Mouse (Mus musculus) left cerebral cortex, adult 2 months (tissue): Measurements from ENCODE around the gene Nosip. TPM values are rescaled to one million over a fixed set of nuclear protein-coding genes. Genes with fewer than 3 reads are reported as not detected.
"Not testable (repeated sequence)": the region's sequence is repeated elsewhere in the genome, so short reads cannot be mapped to it uniquely, and the experiment has no call there.

Experiments
- DNase-seq, 2 experiments: peaks; one replicate each; pipeline ENCODE4 v3.0.0; 2021 to 2022; ENCODE audit warnings: low spot score in 2 of 2, mixed read lengths in 1 of 2; ENCODE audit errors: extremely low spot score in 1 of 2
- H3K27ac ChIP-seq: fragments of 200-600 bp; 2 replicates; pipeline ENCODE4 v1.8.1; 2022
- H3K4me3 ChIP-seq: fragments of 200-600 bp; 2 replicates; pipeline ENCODE4 v1.8.1; 2022
- CTCF ChIP-seq: fragments of 200-600 bp; IDR thresholded peaks from 2 replicates; pipeline ENCODE4 v1.8.1; 2022; ENCODE audit warnings: antibody characterized with exemption, mild to moderate bottlenecking, moderate library complexity
- intact Hi-C: fragments of 180-260 bp; cut with DNase I; formaldehyde crosslinking; loops from one replicate; pipeline ENCODE4 v1.15.1; 2025
- microRNA-seq, 2 experiments: library from miRNA; unstranded; fragments of <30 nt; microRNA quantifications; one replicate each; pipeline ENCODE4 v1.2.0; 2021
- total RNA-seq, 2 experiments: library from RNA; stranded (reverse); gene quantifications; 2 replicates each; pipeline ENCODE4 v1.2.3; 2021

Nosip gene
- total RNA-seq, 2 experiments from 2014 or later = 53.6 to 55.6 TPM

GRCm38 (mm10) chr7:45124224-45125143, 62.3 kb downstream of the Nosip start, which contains the start of gene Rps11:
Rps11 (minus strand) TSS chr7:45124439.
- Histone ChIP-seq H3K27ac (peak within 1 kb of the TSS; percentile 92), H3K4me3 (peak within 1 kb of the TSS; percentile 96)
- no peak for TF ChIP-seq CTCF
- intact Hi-C loops = loop anchor here (10.0 kb wide), 1 partner anchor 270 kb away; the partner anchor contains the start of gene Pnkp
- peak; percentile 99 for DNase-seq

- Histone ChIP-seq H3K27ac (no peak overlapping the region), H3K4me3 (no peak overlapping the region)
- intact Hi-C loops = loop anchor here (10.0 kb wide), 1 partner anchor 270 kb away; the partner anchor contains the start of gene Pnkp
- peak; percentile 36 for TF ChIP-seq CTCF
- no peak for DNase-seq
Observed at GRCm38 (mm10) chr7:45125144-45125600, 62.9 kb downstream of the Nosip start.

- H3K27ac ChIP-seq, DNase-seq, H3K4me3 ChIP-seq: not testable (repeated sequence)
- intact Hi-C loops = loop anchor here (10.0 kb wide), 1 partner anchor 271 kb away; the partner anchor contains the start of gene Pnkp
Observed at GRCm38 (mm10) chr7:45125649-45126048, 63.4 kb downstream of the Nosip start.

GRCm38 (mm10) chr7:45126147-45126843, 64.1 kb downstream of the Nosip start:
- TF ChIP-seq CTCF = no peak
- intact Hi-C loops = loop anchor here (10.0 kb wide), 1 partner anchor 271 kb away; the partner anchor contains the start of gene Pnkp
- no peak overlapping the region for H3K4me3 ChIP-seq
- no peak overlapping the region for H3K27ac ChIP-seq
- DNase-seq = no peak

DNA sequence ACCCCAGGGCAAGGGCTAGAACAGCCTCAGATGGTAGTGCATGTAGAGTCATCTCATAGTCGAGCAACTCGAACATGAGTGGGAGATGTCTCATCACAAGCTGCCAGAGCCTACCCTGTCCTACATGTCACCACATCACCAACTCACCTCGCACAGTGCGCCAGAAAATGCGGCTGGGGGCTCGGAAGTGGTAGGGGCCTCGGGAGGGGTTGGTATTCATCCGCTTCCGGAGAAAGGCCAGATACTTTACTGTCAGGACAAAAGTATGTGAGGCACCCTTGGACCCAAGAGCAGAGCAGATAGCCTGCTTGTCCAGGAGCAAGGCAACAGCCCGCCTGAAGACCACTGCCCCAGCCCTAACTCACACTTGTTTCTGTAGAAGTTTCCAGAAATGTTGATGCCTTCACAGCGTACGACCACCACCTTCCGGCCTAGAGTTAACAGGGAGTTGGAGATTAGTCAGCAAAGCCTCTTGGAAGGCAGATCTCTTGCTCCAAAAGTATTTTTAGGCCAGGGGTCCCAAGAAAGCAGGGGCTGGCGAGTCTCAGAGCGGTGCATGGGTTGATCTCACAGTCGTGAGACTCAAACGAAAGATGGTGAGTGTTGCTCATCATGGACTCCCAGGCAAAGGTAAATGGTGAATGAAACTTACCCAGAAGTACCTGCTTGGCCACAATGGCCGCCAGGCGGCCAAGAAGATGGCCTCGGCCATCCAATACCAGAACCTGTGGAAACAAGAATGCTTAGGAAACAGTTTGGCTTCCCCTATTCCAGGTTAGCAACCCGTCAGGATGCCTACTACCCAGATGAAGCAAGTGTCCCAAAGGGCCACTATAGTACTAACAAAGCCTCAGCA, 64.8 kb downstream of the Nosip start:
- Histone ChIP-seq H3K4me3 (peak overlapping the region; percentile 85), H3K27ac (peak overlapping the region; percentile 93; the same call in 1 of the 2 replicates)
- no peak for DNase-seq
- peak; percentile 31 for TF ChIP-seq CTCF
- intact Hi-C loops = loop anchor here (10.0 kb wide), 1 partner anchor 272 kb away; the partner anchor contains the start of gene Pnkp

Small RNA genes lying within 50 kb of the gene (microRNA-seq; reads per million reads assigned to microRNA genes)
- gene Mir150 = 1,111 to 1,418 reads per million in 2 experiments
- 5.7 to 17.3 reads per million in 2 experiments for gene Mir5121
- gene Mir7054 = 0.97 to 2.6 reads per million in 2 experiments

Other genes starting within 250 kb of the Nosip start
- 10 to 100 TPM; 31.9 to 32.2 TPM for gene Nup62, start 246.3 kb upstream of the Nosip start, total RNA-seq
- 1 to 10 TPM; 1.8 to 2.0 TPM for gene Il4i1, start 246.0 kb upstream of the Nosip start, total RNA-seq
- gene Atf5, start 245.8 kb upstream of the Nosip start, total RNA-seq = 10 to 100 TPM; 23.1 to 23.4 TPM
- gene Akt1s1, start 213.4 kb upstream of the Nosip start, total RNA-seq = 10 to 100 TPM; 69.7 to 77.0 TPM
- gene Tbc1d17, start 213.3 kb upstream of the Nosip start, total RNA-seq = 10 to 100 TPM; 64.4 to 67.5 TPM
- 10 to 100 TPM; 27.4 to 31.2 TPM for gene Pnkp, start 205.3 kb upstream of the Nosip start, total RNA-seq
- gene Ptov1, start 192.6 kb upstream of the Nosip start, total RNA-seq = 100 to 1,000 TPM; 273 to 290 TPM
- gene Med25, start 169.7 kb upstream of the Nosip start, total RNA-seq = 10 to 100 TPM; 96.1 to 98.5 TPM
- gene Fuz, start 166.3 kb upstream of the Nosip start, total RNA-seq = 10 to 100 TPM; 23.4 to 24.1 TPM
- gene Ap2a1, start 132.9 kb upstream of the Nosip start, total RNA-seq = 100 to 1,000 TPM; 327 to 331 TPM
- gene Tsks, start 119.2 kb upstream of the Nosip start, total RNA-seq = 1 to 10 TPM; 2.8 to 3.0 TPM
- 100 to 1,000 TPM in 1 of 2 experiments, 10 to 100 TPM in 1; 97.9 to 102 TPM for gene Cpt1c, start 87.6 kb upstream of the Nosip start, total RNA-seq
- 100 to 1,000 TPM; 143 to 150 TPM for gene Prmt1, start 75.9 kb upstream of the Nosip start, total RNA-seq
- 10 to 100 TPM; 36.4 to 36.9 TPM for gene Irf3, start 64.8 kb upstream of the Nosip start, total RNA-seq
- 1 to 10 TPM; 3.0 to 3.8 TPM for gene Bcl2l12, start 63.7 kb upstream of the Nosip start, total RNA-seq
- gene Scaf1, start 46.1 kb upstream of the Nosip start, total RNA-seq = 100 to 1,000 TPM; 170 to 181 TPM
- 10 to 100 TPM; 11.8 to 12.2 TPM for gene Rras, start 44.5 kb upstream of the Nosip start, total RNA-seq
- 10 to 100 TPM; 70.0 to 73.4 TPM for gene Prr12, start 9.5 kb upstream of the Nosip start, total RNA-seq
- gene Prrg2, start 248 bp downstream of the Nosip start, total RNA-seq = 10 to 100 TPM in 1 of 2 experiments, 1 to 10 TPM in 1; 9.0 to 10.4 TPM
- 1 to 10 TPM; 4.9 to 5.6 TPM for gene Rcn3, start 29.8 kb downstream of the Nosip start, total RNA-seq
- 10 to 100 TPM; 16.7 to 23.4 TPM for gene Fcgrt, start 41.4 kb downstream of the Nosip start, total RNA-seq
- 100 to 1,000 TPM; 421 to 444 TPM for gene Rps11, start 62.0 kb downstream of the Nosip start, total RNA-seq
- 100 to 1,000 TPM; 695 to 716 TPM for gene Rpl13a, start 66.3 kb downstream of the Nosip start, total RNA-seq
- not detected for gene Gm45713, start 73.8 kb downstream of the Nosip start, total RNA-seq
- 1 to 10 TPM; 6.7 to 8.8 TPM for gene Flt3l, start 74.0 kb downstream of the Nosip start, total RNA-seq
- gene Pih1d1, start 91.9 kb downstream of the Nosip start, total RNA-seq = 10 to 100 TPM; 47.6 to 48.4 TPM
- 10 to 100 TPM; 15.9 to 23.1 TPM for gene Aldh16a1, start 92.2 kb downstream of the Nosip start, total RNA-seq
- gene Slc17a7, start 101.5 kb downstream of the Nosip start, total RNA-seq = 1,000 to 10,000 TPM; 1,255 to 1,327 TPM
- gene Gfy, start 117.1 kb downstream of the Nosip start, total RNA-seq = under 1 TPM in 1 of 2 experiments, not detected in 1; 0.29 TPM
- gene Pth2, start 118.6 kb downstream of the Nosip start, total RNA-seq = not detected
- gene Ccdc155, start 142.5 kb downstream of the Nosip start, total RNA-seq = 1 to 10 TPM; 6.7 to 7.5 TPM
- 10 to 100 TPM; 32.4 to 33.5 TPM for gene Dkkl1, start 149.7 kb downstream of the Nosip start, total RNA-seq
- 1 to 10 TPM; 3.9 to 4.1 TPM for gene Tead2, start 153.3 kb downstream of the Nosip start, total RNA-seq
- gene Cd37, start 176.7 kb downstream of the Nosip start, total RNA-seq = 1 to 10 TPM; 4.2 to 5.4 TPM
- 1 to 10 TPM; 1.9 to 2.4 TPM for gene Slc6a16, start 178.7 kb downstream of the Nosip start, total RNA-seq
- under 1 TPM in 1 of 2 experiments, not detected in 1; 0.23 TPM for gene Slc6a21, start 215.1 kb downstream of the Nosip start, total RNA-seq